Mouse (Mus musculus): ENCODE results near the gene Ppef1. TPM values are rescaled to one million over a fixed set of nuclear protein-coding genes. Genes with fewer than 3 reads are reported as not detected.
A peak's percentile ranks its signal among the peaks of the same experiment; 100 is the strongest.
"Not testable (repeated sequence)": the region's sequence is repeated elsewhere in the genome, so short reads cannot be mapped to it uniquely, and the experiment has no call there.

The Ppef1 gene
- total RNA-seq (2017) = 0.29 TPM in 1 of 2 replicates, not detected in the other

GRCm38 (mm10) chrX:160735650-160736049 is at the start of gene Ppef1:
Gene Ppef1, minus strand, starts transcription at chrX:160735765.
- no peak for ATAC-seq (replicated peaks; ENCODE audit: low read depth, poor library complexity, severe bottlenecking)

GRCm38 (mm10) chrX:160782276-160782675 is 46.7 kb upstream of the Ppef1 start:
- no peak for ATAC-seq (replicated peaks; ENCODE audit: low read depth, poor library complexity, severe bottlenecking)

GRCm38 (mm10) chrX:160773033-160773432 is 37.5 kb upstream of the Ppef1 start:
- no peak for ATAC-seq (replicated peaks; ENCODE audit: low read depth, poor library complexity, severe bottlenecking)

GRCm38 (mm10) chrX:160769622-160770021 is 34.1 kb upstream of the Ppef1 start:
- not testable (repeated sequence) for ATAC-seq (replicated peaks; ENCODE audit: low read depth, poor library complexity, severe bottlenecking)

- no peak for ATAC-seq (replicated peaks; ENCODE audit: low read depth, poor library complexity, severe bottlenecking)
Observed at GRCm38 (mm10) chrX:160767713-160768112, 32.1 kb upstream of the Ppef1 start, which contains the start of gene Rs1. Gene Rs1, plus strand, starts transcription at chrX:160768013.

- ATAC-seq (replicated peaks; ENCODE audit: low read depth, poor library complexity, severe bottlenecking) = peak; percentile 78
Observed at GRCm38 (mm10) chrX:160766233-160766616, 30.7 kb upstream of the Ppef1 start.

GRCm38 (mm10) chrX:160765389-160766232 is 30.0 kb upstream of the Ppef1 start:
- peak; percentile 97 for ATAC-seq (replicated peaks; ENCODE audit: low read depth, poor library complexity, severe bottlenecking)

GRCm38 (mm10) chrX:160750808-160751207 is 15.2 kb upstream of the Ppef1 start:
- ATAC-seq (replicated peaks; ENCODE audit: low read depth, poor library complexity, severe bottlenecking) = peak; percentile 60; the same call in 1 of the 2 replicates

GRCm38 (mm10) chrX:160748653-160749052 is 13.1 kb upstream of the Ppef1 start:
- ATAC-seq (replicated peaks; ENCODE audit: low read depth, poor library complexity, severe bottlenecking) = no peak

GRCm38 (mm10) chrX:160745399-160745798 is 9.8 kb upstream of the Ppef1 start:
- ATAC-seq (replicated peaks; ENCODE audit: low read depth, poor library complexity, severe bottlenecking) = no peak

- no peak for ATAC-seq (replicated peaks; ENCODE audit: low read depth, poor library complexity, severe bottlenecking)
Observed at GRCm38 (mm10) chrX:160699171-160699570, 36.4 kb downstream of the Ppef1 start.

- peak; percentile 36; the same call in 1 of the 2 replicates for ATAC-seq (replicated peaks; ENCODE audit: low read depth, poor library complexity, severe bottlenecking)
Observed at GRCm38 (mm10) chrX:160691559-160691958, 44.0 kb downstream of the Ppef1 start.

GRCm38 (mm10) chrX:160690094-160690493 is 45.5 kb downstream of the Ppef1 start:
- no peak for ATAC-seq (replicated peaks; ENCODE audit: low read depth, poor library complexity, severe bottlenecking)

- no peak for ATAC-seq (replicated peaks; ENCODE audit: low read depth, poor library complexity, severe bottlenecking)
Observed at GRCm38 (mm10) chrX:160669992-160670391, 65.6 kb downstream of the Ppef1 start.

GRCm38 (mm10) chrX:160610882-160611644 is 124.5 kb downstream of the Ppef1 start:
- ATAC-seq (replicated peaks; ENCODE audit: low read depth, poor library complexity, severe bottlenecking) = no peak

GRCm38 (mm10) chrX:160610482-160610881 is 125.1 kb downstream of the Ppef1 start:
- ATAC-seq (replicated peaks; ENCODE audit: low read depth, poor library complexity, severe bottlenecking) = no peak

- ATAC-seq (replicated peaks; ENCODE audit: low read depth, poor library complexity, severe bottlenecking) = peak; percentile 92
Observed at GRCm38 (mm10) chrX:160609849-160610248, 125.7 kb downstream of the Ppef1 start.

GRCm38 (mm10) chrX:160603981-160604541 is 131.5 kb downstream of the Ppef1 start:
- no peak for ATAC-seq (replicated peaks; ENCODE audit: low read depth, poor library complexity, severe bottlenecking)

GRCm38 (mm10) chrX:160603316-160603715 is 132.2 kb downstream of the Ppef1 start:
- ATAC-seq (replicated peaks; ENCODE audit: low read depth, poor library complexity, severe bottlenecking) = no peak

GRCm38 (mm10) chrX:160602770-160603169 is 132.8 kb downstream of the Ppef1 start:
- ATAC-seq (replicated peaks; ENCODE audit: low read depth, poor library complexity, severe bottlenecking) = no peak

- no peak for ATAC-seq (replicated peaks; ENCODE audit: low read depth, poor library complexity, severe bottlenecking)
Observed at GRCm38 (mm10) chrX:160601053-160601452, 134.5 kb downstream of the Ppef1 start.

Measured in common myeloid progenitor, adult 5-6 weeks (primary cell).